Mouse (Mus musculus): ENCODE measurements around the gene Cct2.

DNA sequence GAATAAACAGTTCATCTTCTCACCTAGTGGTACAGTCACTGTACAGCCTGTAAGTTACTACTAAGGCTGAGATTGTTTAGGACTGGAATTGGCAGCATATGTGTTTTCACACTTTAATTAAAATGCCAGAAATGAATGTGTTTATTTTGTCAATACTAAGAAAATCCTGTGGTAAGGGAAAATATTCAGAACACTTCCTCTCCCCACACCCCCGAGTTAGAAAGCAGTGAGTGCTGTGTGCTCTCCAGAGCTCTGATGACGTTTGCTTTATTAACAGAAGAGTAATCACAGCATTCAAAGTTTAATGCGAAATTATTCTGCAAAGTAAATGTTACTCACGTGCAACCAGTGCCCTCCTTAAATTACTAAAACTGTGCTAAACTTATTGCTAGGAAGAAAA is 26.0 kb upstream of the Cct2 start:
- TF ChIP-seq POLR2A (IDR thresholded peaks at IDR 0.05; ENCODE audit: extremely low read depth, insufficient read depth, low read length) (no peak), CTCF (IDR thresholded peaks at IDR 0.05; ENCODE audit: extremely low read depth, insufficient read depth, low read length) (no peak)

Data from cortical plate, adult 2 months (tissue).